Mouse (Mus musculus): Measurements from ENCODE around the gene 4930455H04Rik. TPM values are rescaled to one million over a fixed set of nuclear protein-coding genes. Genes with fewer than 3 reads are reported as not detected.

The 4930455H04Rik gene
- total and polyA plus RNA-seq, 2 experiments from 2014 or later: not detected

- ATAC-seq (ENCODE audit: insufficient read depth, low read depth) (peak; percentile 58), DNase-seq (ENCODE audit: low spot score) (peak; percentile 78)
These were observed 1.3 kb upstream of the 4930455H04Rik start for GRCm38 (mm10) chr3:116966800-116967199.

GRCm38 (mm10) chr3:116967436-116967835, 631 bp upstream of the 4930455H04Rik start:
- Histone ChIP-seq H3K9ac (replicated peaks; ENCODE audit: low read depth, low read length) (peak overlapping the region; percentile 75), H3K9me3 (replicated peaks; ENCODE audit: control insufficient read depth, low read length) (no peaks in the 10 kb centered on the region), H3K4me2 (ENCODE audit: low read depth, low read length) (peak overlapping the region; percentile 63), H3K4me1 (ENCODE audit: control insufficient read depth, insufficient read depth) (peaks cover 13% of the 10 kb centered on the region), H3K27ac (ENCODE audit: low read depth) (peak overlapping the region; percentile 89), H3K27me3 (ENCODE audit: control insufficient read depth, insufficient read depth, low read length) (no peaks in the 10 kb centered on the region), H3K36me3 (replicated peaks; ENCODE audit: control insufficient read depth, insufficient read depth, low read length) (no peaks in the 10 kb centered on the region), H3K4me3 (ENCODE audit: low read depth, low read length) (peak overlapping the region; percentile 53)
- ATAC-seq (ENCODE audit: insufficient read depth, low read depth) (no peak), DNase-seq (ENCODE audit: low spot score) (no peak)
- 59% methylated on average over 6 of the region's 6 CpGs for WGBS
- TF ChIP-seq EP300 (IDR thresholded peaks at IDR 0.05; ENCODE audit: low read depth) (no peak), CTCF (IDR thresholded peaks at IDR 0.05; ENCODE audit: low read depth) (no peak)

More at GRCm38 (mm10) chr3:116966800-116967199, 1.3 kb upstream of the 4930455H04Rik start:
- Histone ChIP-seq H3K4me1 (ENCODE audit: control insufficient read depth, insufficient read depth) (peaks cover 13% of the 10 kb centered on the region), H3K36me3 (replicated peaks; ENCODE audit: control insufficient read depth, insufficient read depth, low read length) (no peaks in the 10 kb centered on the region), H3K4me2 (ENCODE audit: low read depth, low read length) (peak overlapping the region; percentile 63), H3K9me3 (replicated peaks; ENCODE audit: control insufficient read depth, low read length) (no peaks in the 10 kb centered on the region), H3K27me3 (ENCODE audit: control insufficient read depth, insufficient read depth, low read length) (no peaks in the 10 kb centered on the region), H3K9ac (replicated peaks; ENCODE audit: low read depth, low read length) (peak overlapping the region; percentile 75; the same call in 1 of the 2 replicates), H3K27ac (ENCODE audit: low read depth) (peak overlapping the region; percentile 89), H3K4me3 (ENCODE audit: low read depth, low read length) (peak overlapping the region; percentile 53)
- 30% methylated on average over 6 of the region's 6 CpGs for WGBS
- no peak for TF ChIP-seq CTCF (IDR thresholded peaks at IDR 0.05; ENCODE audit: low read depth)
- TF ChIP-seq EP300 (IDR thresholded peaks at IDR 0.05; ENCODE audit: low read depth): no peak

GRCm38 (mm10) chr3:116968540-116968997, 502 bp downstream of the 4930455H04Rik start, which contains the start of gene Palmd:
Gene Palmd, minus strand, starts transcription at chr3:116968987.
- Histone ChIP-seq H3K27ac (ENCODE audit: low read depth) (peak within 1 kb of the TSS; percentile 89), H3K9ac (replicated peaks; ENCODE audit: low read depth, low read length) (peak within 1 kb of the TSS; percentile 75), H3K4me2 (ENCODE audit: low read depth, low read length) (peak within 1 kb of the TSS; percentile 63), H3K9me3 (replicated peaks; ENCODE audit: control insufficient read depth, low read length) (no peaks in the 10 kb centered on the region), H3K4me1 (ENCODE audit: control insufficient read depth, insufficient read depth) (peaks cover 10% of the 10 kb centered on the region), H3K4me3 (ENCODE audit: low read depth, low read length) (peak within 1 kb of the TSS; percentile 53), H3K27me3 (ENCODE audit: control insufficient read depth, insufficient read depth, low read length) (no peaks in the 10 kb centered on the region), H3K36me3 (replicated peaks; ENCODE audit: control insufficient read depth, insufficient read depth, low read length) (no peaks in the 10 kb centered on the region)
- WGBS: 2% methylated on average over 17 of the region's 17 CpGs
- ATAC-seq (ENCODE audit: insufficient read depth, low read depth): peak; percentile 78
- DNase-seq (ENCODE audit: low spot score): peak; percentile 74
- TF ChIP-seq EP300 (IDR thresholded peaks at IDR 0.05; ENCODE audit: low read depth): 0 out of 2 replicates have a peak, but pooled peaks have one; percentile 14
- TF ChIP-seq CTCF (IDR thresholded peaks at IDR 0.05; ENCODE audit: low read depth): no peak

GRCm38 (mm10) chr3:116969003-116969402, 936 bp downstream of the 4930455H04Rik start:
- peak overlapping the region; percentile 63 for H3K4me2 ChIP-seq (ENCODE audit: low read depth, low read length)
- peak overlapping the region; percentile 75 for H3K9ac ChIP-seq (replicated peaks; ENCODE audit: low read depth, low read length)
- ATAC-seq (ENCODE audit: insufficient read depth, low read depth) (no peak), DNase-seq (ENCODE audit: low spot score) (no peak)
- H3K27me3 ChIP-seq (ENCODE audit: control insufficient read depth, insufficient read depth, low read length): no peaks in the 10 kb centered on the region
- no peak for TF ChIP-seq CTCF (IDR thresholded peaks at IDR 0.05; ENCODE audit: low read depth)
- no peak for TF ChIP-seq EP300 (IDR thresholded peaks at IDR 0.05; ENCODE audit: low read depth)
- WGBS: 18% methylated on average over 5 of the region's 5 CpGs
- no peaks in the 10 kb centered on the region for H3K9me3 ChIP-seq (replicated peaks; ENCODE audit: control insufficient read depth, low read length)
- no peaks in the 10 kb centered on the region for H3K36me3 ChIP-seq (replicated peaks; ENCODE audit: control insufficient read depth, insufficient read depth, low read length)
- peak overlapping the region; percentile 89 for H3K27ac ChIP-seq (ENCODE audit: low read depth)
- peak overlapping the region; percentile 53 for H3K4me3 ChIP-seq (ENCODE audit: low read depth, low read length)
- H3K4me1 ChIP-seq (ENCODE audit: control insufficient read depth, insufficient read depth): peaks cover 10% of the 10 kb centered on the region

GRCm38 (mm10) chr3:116969786-116970185, 1.7 kb downstream of the 4930455H04Rik start:
- no peak overlapping the region for H3K4me2 ChIP-seq (ENCODE audit: low read depth, low read length)
- DNase-seq (ENCODE audit: low spot score) (no peak), ATAC-seq (ENCODE audit: insufficient read depth, low read depth) (no peak)
- no peak for TF ChIP-seq CTCF (IDR thresholded peaks at IDR 0.05; ENCODE audit: low read depth)
- H3K4me3 ChIP-seq (ENCODE audit: low read depth, low read length): no peak overlapping the region
- H3K36me3 ChIP-seq (replicated peaks; ENCODE audit: control insufficient read depth, insufficient read depth, low read length): no peaks in the 10 kb centered on the region
- no peaks in the 10 kb centered on the region for H3K27me3 ChIP-seq (ENCODE audit: control insufficient read depth, insufficient read depth, low read length)
- H3K9ac ChIP-seq (replicated peaks; ENCODE audit: low read depth, low read length): no peak overlapping the region
- no peak overlapping the region for H3K27ac ChIP-seq (ENCODE audit: low read depth)
- peaks cover 4% of the 10 kb centered on the region for H3K4me1 ChIP-seq (ENCODE audit: control insufficient read depth, insufficient read depth)
- no peaks in the 10 kb centered on the region for H3K9me3 ChIP-seq (replicated peaks; ENCODE audit: control insufficient read depth, low read length)
- 82% methylated on average over 5 of the region's 5 CpGs for WGBS
